Mouse (Mus musculus) stomach, embryonic 14.5 days (tissue): ENCODE data around the gene Gm12248. TPM values are rescaled to one million over a fixed set of nuclear protein-coding genes. Genes with fewer than 3 reads are reported as not detected.

Source experiments
- ATAC-seq: fragments of 200-750 bp; cut with Nextera tagmentation; 2 replicates; pipeline ENCODE4 v1.8.0; 2017; ENCODE audit warnings: low read depth, moderate TSS enrichment; ENCODE audit not compliant: insufficient number of reproducible peaks, insufficient read depth, low FRiP score
- H3K27ac ChIP-seq: fragments of 300-500 bp; sonication (generic); 2 replicates; pipeline ENCODE4 v1.5.1; 2014; ENCODE audit warnings: mild to moderate bottlenecking, low read length, moderate library complexity, mixed read lengths
- H3K27me3 ChIP-seq: fragments of 300-500 bp; sonication (generic); 2 replicates; pipeline ENCODE4 v1.6.1; 2014; ENCODE audit warnings: low read length, control low read depth, mixed read lengths; ENCODE audit not compliant: control insufficient read depth, insufficient read depth
- H3K36me3 ChIP-seq: fragments of 300-500 bp; sonication (generic); 2 replicates; pipeline ENCODE4 v1.6.1; 2014; ENCODE audit warnings: mild to moderate bottlenecking, control low read depth, low read length, moderate library complexity, mixed read lengths; ENCODE audit not compliant: control insufficient read depth, insufficient read depth
- H3K4me1 ChIP-seq: fragments of 300-500 bp; sonication (generic); 2 replicates; pipeline ENCODE4 v1.6.1; 2014; ENCODE audit warnings: low read length, control low read depth, mixed read lengths; ENCODE audit not compliant: control insufficient read depth, insufficient read depth
- H3K4me2 ChIP-seq: fragments of 300-500 bp; sonication (generic); replicated peaks from 2 replicates; pipeline ENCODE4 v1.6.1; 2014; ENCODE audit warnings: low read depth, low read length, control low read depth
- H3K4me3 ChIP-seq: fragments of 300-500 bp; sonication (generic); 2 replicates; pipeline ENCODE4 v1.5.1; 2014; ENCODE audit warnings: low read depth, low read length, control low read depth
- H3K9ac ChIP-seq: fragments of 300-500 bp; sonication (generic); replicated peaks from 2 replicates; pipeline ENCODE4 v1.6.1; 2014; ENCODE audit warnings: low read depth, mild to moderate bottlenecking, control low read depth, low read length, moderate library complexity, mixed read lengths
- H3K9me3 ChIP-seq: fragments of 300-500 bp; sonication (generic); 2 replicates; pipeline ENCODE4 v1.6.1; 2016; ENCODE audit warnings: low read depth, low read length, control low read depth; ENCODE audit not compliant: control insufficient read depth
- WGBS: fragments of 180-500 bp; shearing (Covaris S2); extraction: QIAGEN DNeasy Blood & Tissue Kit; methylation state at CpG from one replicate; pipeline ENCODE4 v1.1.7; 2014; 5-methylcytosine and 5-hydroxymethylcytosine counted together
- polyA plus RNA-seq: library from polyadenylated mRNA; unstranded; fragments of >200 nt; fragmentation: Nextera tagmentation; extraction: Ambion mirVana; gene quantifications from 2 replicates; pipeline ENCODE4 v1.2.1, GENCODE M21; 2014

The Gm12248 gene
- polyA plus RNA-seq, result not detected in 2 replicates

- H3K4me3 ChIP-seq, result peak within 1 kb of the TSS; percentile 5; the same call in 1 of the 2 replicates
- no peaks in the 10 kb centered on the region for H3K36me3 ChIP-seq
- H3K27ac ChIP-seq, result no peak within 1 kb of the TSS
- no peaks in the 10 kb centered on the region for H3K27me3 ChIP-seq
- H3K4me2 ChIP-seq, result peak within 1 kb of the TSS; percentile 36
- 0 out of 2 replicates have a peak, but pooled peaks have one; percentile 57 for ATAC-seq
- H3K4me1 ChIP-seq, result 0 out of 2 replicates have a peak, but pooled peaks cover 3% of the 10 kb centered on the region
- 16% methylated on average over 12 of the region's 12 CpGs for WGBS
- no peak within 1 kb of the TSS for H3K9ac ChIP-seq
- H3K9me3 ChIP-seq, result no peaks in the 10 kb centered on the region
Measured at GRCm38 (mm10) chr11:58093021-58093528, at the start of gene Gm12248. TSS of gene Gm12248 (minus strand) at chr11:58093134.

GRCm38 (mm10) chr11:58139466-58139865 lies 46.5 kb upstream of the Gm12248 start:
- no peaks in the 10 kb centered on the region for H3K9me3 ChIP-seq
- H3K4me3 ChIP-seq, result no peak overlapping the region
- WGBS, result 74% methylated on average over 3 of the region's 3 CpGs
- no peaks in the 10 kb centered on the region for H3K27me3 ChIP-seq
- H3K36me3 ChIP-seq, result peaks cover 76% of the 10 kb centered on the region
- no peak for ATAC-seq
- H3K27ac ChIP-seq, result no peak overlapping the region
- H3K4me1 ChIP-seq, result no peaks in the 10 kb centered on the region
- no peak overlapping the region for H3K9ac ChIP-seq
- no peak overlapping the region for H3K4me2 ChIP-seq

GRCm38 (mm10) chr11:58138821-58139220 lies 45.9 kb upstream of the Gm12248 start:
- ATAC-seq, result no peak
- 90% methylated on average over 11 of the region's 11 CpGs for WGBS

GRCm38 (mm10) chr11:58136677-58137076 lies 43.7 kb upstream of the Gm12248 start:
- Histone ChIP-seq H3K9me3 (no peaks in the 10 kb centered on the region), H3K27ac (no peak overlapping the region), H3K9ac (no peak overlapping the region), H3K27me3 (no peaks in the 10 kb centered on the region), H3K4me2 (no peak overlapping the region), H3K4me1 (no peaks in the 10 kb centered on the region), H3K4me3 (no peak overlapping the region), H3K36me3 (peaks cover 74% of the 10 kb centered on the region)
- 92% methylated on average over 6 of the region's 6 CpGs for WGBS
- no peak for ATAC-seq

More at GRCm38 (mm10) chr11:58138821-58139220, 45.9 kb upstream of the Gm12248 start:
- no peak overlapping the region for H3K4me2 ChIP-seq
- H3K27ac ChIP-seq, result no peak overlapping the region
- no peaks in the 10 kb centered on the region for H3K27me3 ChIP-seq
- H3K4me3 ChIP-seq, result no peak overlapping the region
- peaks cover 76% of the 10 kb centered on the region for H3K36me3 ChIP-seq
- no peaks in the 10 kb centered on the region for H3K4me1 ChIP-seq
- no peak overlapping the region for H3K9ac ChIP-seq
- no peaks in the 10 kb centered on the region for H3K9me3 ChIP-seq

GRCm38 (mm10) chr11:58135296-58135695 lies 42.4 kb upstream of the Gm12248 start:
- Histone ChIP-seq H3K27ac (no peak overlapping the region), H3K4me3 (no peak overlapping the region), H3K9me3 (no peaks in the 10 kb centered on the region), H3K4me2 (no peak overlapping the region), H3K27me3 (no peaks in the 10 kb centered on the region), H3K9ac (no peak overlapping the region), H3K36me3 (peaks cover 65% of the 10 kb centered on the region), H3K4me1 (no peaks in the 10 kb centered on the region)
- no peak for ATAC-seq

- ATAC-seq, result no peak
- H3K27me3 ChIP-seq, result no peaks in the 10 kb centered on the region
Measured at GRCm38 (mm10) chr11:58134869-58135268, 41.9 kb upstream of the Gm12248 start.

GRCm38 (mm10) chr11:58132026-58132425 lies 39.1 kb upstream of the Gm12248 start:
- H3K4me2 ChIP-seq, result no peak overlapping the region
- 96% methylated on average over 3 of the region's 3 CpGs for WGBS

More at GRCm38 (mm10) chr11:58134869-58135268, 41.9 kb upstream of the Gm12248 start:
- H3K9me3 ChIP-seq, result no peaks in the 10 kb centered on the region
- peaks cover 63% of the 10 kb centered on the region for H3K36me3 ChIP-seq
- no peak overlapping the region for H3K9ac ChIP-seq
- no peak overlapping the region for H3K27ac ChIP-seq
- no peaks in the 10 kb centered on the region for H3K4me1 ChIP-seq
- no peak overlapping the region for H3K4me3 ChIP-seq
- no peak overlapping the region for H3K4me2 ChIP-seq

GRCm38 (mm10) chr11:58129302-58129843 lies 36.4 kb upstream of the Gm12248 start:
- no peak overlapping the region for H3K4me3 ChIP-seq
- H3K4me2 ChIP-seq, result no peak overlapping the region
- H3K9me3 ChIP-seq, result no peaks in the 10 kb centered on the region
- H3K27ac ChIP-seq, result no peak overlapping the region
- peaks cover 59% of the 10 kb centered on the region for H3K36me3 ChIP-seq
- WGBS, result 79% methylated on average over 6 of the region's 6 CpGs
- no peaks in the 10 kb centered on the region for H3K4me1 ChIP-seq
- no peak overlapping the region for H3K9ac ChIP-seq
- ATAC-seq, result no peak
- no peaks in the 10 kb centered on the region for H3K27me3 ChIP-seq

More at GRCm38 (mm10) chr11:58132026-58132425, 39.1 kb upstream of the Gm12248 start:
- no peak overlapping the region for H3K27ac ChIP-seq
- no peaks in the 10 kb centered on the region for H3K27me3 ChIP-seq
- H3K9me3 ChIP-seq, result no peaks in the 10 kb centered on the region
- no peak overlapping the region for H3K4me3 ChIP-seq
- ATAC-seq, result no peak
- no peak overlapping the region for H3K9ac ChIP-seq
- no peaks in the 10 kb centered on the region for H3K4me1 ChIP-seq
- H3K36me3 ChIP-seq, result peaks cover 67% of the 10 kb centered on the region

GRCm38 (mm10) chr11:58127544-58127943 lies 34.6 kb upstream of the Gm12248 start:
- peaks cover 65% of the 10 kb centered on the region for H3K36me3 ChIP-seq
- H3K27ac ChIP-seq, result no peak overlapping the region
- no peak for ATAC-seq
- H3K4me3 ChIP-seq, result no peak overlapping the region
- WGBS, result 78% methylated on average over 2 of the region's 2 CpGs
- no peaks in the 10 kb centered on the region for H3K4me1 ChIP-seq
- H3K4me2 ChIP-seq, result no peak overlapping the region
- H3K27me3 ChIP-seq, result no peaks in the 10 kb centered on the region
- no peaks in the 10 kb centered on the region for H3K9me3 ChIP-seq
- H3K9ac ChIP-seq, result no peak overlapping the region
